Mouse (Mus musculus) gastrocnemius, adult 2 months (tissue): Measurements from ENCODE around the gene Tet2. TPM values are rescaled to one million over a fixed set of nuclear protein-coding genes. Genes with fewer than 3 reads are reported as not detected.
A peak's percentile ranks its signal among the peaks of the same experiment; 100 is the strongest.
"Not testable (repeated sequence)": the region's sequence is repeated elsewhere in the genome, so short reads cannot be mapped to it uniquely, and the experiment has no call there.

Experiments used
- DNase-seq: peaks from one replicate; pipeline ENCODE4 v3.0.0; 2022
- H3K27ac ChIP-seq: fragments of 200-600 bp; 2 replicates; pipeline ENCODE4 v1.8.1; 2022; ENCODE audit warnings: mild to moderate bottlenecking
- H3K4me3 ChIP-seq: fragments of 200-600 bp; 2 replicates; pipeline ENCODE4 v1.8.1; 2022; ENCODE audit warnings: mild to moderate bottlenecking, moderate library complexity
- CTCF ChIP-seq: fragments of 200-600 bp; IDR thresholded peaks from 2 replicates; pipeline ENCODE4 v1.8.1; 2022; ENCODE audit warnings: antibody characterized with exemption, mild to moderate bottlenecking, moderate library complexity
- intact Hi-C: fragments of 180-260 bp; cut with DNase I; formaldehyde crosslinking; loops from one replicate; pipeline ENCODE4 v1.15.1; 2025
- total RNA-seq, 2 experiments: library from RNA; stranded (reverse); gene quantifications; 2 replicates each; pipeline ENCODE4 v1.2.3; 2021

Tet2 gene
- total RNA-seq, 2 experiments from 2014 or later: 16.4 to 29.2 TPM

DNA sequence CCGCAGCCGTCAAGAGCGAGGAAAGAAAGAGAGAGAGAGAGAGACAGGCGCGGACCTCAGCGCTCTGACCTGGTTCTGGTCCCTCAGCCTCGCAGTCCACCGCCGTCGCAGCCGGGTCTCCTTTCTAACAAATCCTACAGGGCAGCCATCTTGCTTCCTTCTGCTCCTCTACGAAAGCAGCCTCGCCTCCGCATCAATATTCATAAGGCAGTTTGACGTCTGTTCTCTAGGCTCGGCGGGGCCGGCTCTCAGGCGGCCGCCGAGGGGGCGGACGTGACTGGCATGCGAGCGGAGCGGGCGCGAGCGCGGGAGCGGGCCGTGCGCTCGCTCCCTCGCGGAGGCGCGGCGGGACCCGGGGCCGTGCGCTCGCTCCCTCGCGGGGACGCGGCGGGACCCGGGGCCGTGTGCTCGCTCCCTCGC is 798 bp downstream of the Tet2 start:
- Histone ChIP-seq H3K4me3 (peak overlapping the region; percentile 89), H3K27ac (peak overlapping the region; percentile 97)
- peak; percentile 88 for DNase-seq
- intact Hi-C loops: loop anchor here (2.0 to 5.0 kb wide), 3 partner anchors 57 to 207 kb away; no protein-coding TSS in a partner anchor
- no peak for TF ChIP-seq CTCF

DNA sequence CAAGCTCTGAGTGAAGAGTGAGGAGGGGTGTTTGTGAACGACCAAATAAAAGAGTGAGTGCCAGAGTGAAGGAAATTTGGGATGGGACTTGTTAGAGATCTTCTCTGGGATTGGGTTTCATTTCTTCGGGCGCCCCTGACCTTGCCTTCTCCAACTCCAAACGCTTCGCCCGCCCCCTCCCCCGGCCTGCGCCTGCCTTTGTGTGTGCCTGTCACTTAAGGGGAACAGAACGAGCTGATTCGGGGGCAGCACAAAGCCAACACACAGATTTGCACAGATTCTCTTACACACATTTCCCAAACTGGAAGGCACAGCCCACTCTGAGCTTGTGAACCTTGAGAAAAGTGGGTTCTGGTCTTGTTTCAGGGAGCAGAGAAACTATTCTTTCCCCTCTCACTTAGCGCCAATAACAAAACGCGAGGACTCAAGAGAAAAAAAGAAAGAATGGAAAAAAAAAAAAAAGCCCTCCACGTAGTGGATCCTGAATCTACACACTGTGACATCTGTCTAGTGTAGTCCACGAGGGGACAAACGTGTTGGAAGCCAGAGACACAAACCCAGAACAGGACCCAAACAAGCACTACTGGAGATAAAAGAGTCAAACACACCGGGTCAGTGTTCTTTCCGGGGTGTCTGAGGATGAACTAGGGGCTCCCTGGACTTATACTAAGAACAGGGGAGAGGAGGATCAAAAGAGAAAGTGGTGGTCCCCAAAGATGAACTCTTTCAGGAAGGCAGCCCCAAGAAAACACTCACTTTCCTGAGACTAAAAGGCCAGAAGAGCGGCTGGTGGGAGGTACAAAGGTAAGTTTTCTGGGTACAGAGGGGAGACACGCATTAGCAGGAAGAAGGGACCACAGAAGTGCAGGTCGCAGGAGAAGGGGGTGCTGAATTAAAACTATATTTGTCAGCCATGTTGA is 1.6 kb downstream of the Tet2 start:
- peak overlapping the region; percentile 97 for H3K27ac ChIP-seq
- DNase-seq: peak; percentile 53
- peak overlapping the region; percentile 89 for H3K4me3 ChIP-seq
- intact Hi-C loops: loop anchor here (2.0 to 5.0 kb wide), 3 partner anchors 56 to 206 kb away; no protein-coding TSS in a partner anchor
- no peak for TF ChIP-seq CTCF

DNA sequence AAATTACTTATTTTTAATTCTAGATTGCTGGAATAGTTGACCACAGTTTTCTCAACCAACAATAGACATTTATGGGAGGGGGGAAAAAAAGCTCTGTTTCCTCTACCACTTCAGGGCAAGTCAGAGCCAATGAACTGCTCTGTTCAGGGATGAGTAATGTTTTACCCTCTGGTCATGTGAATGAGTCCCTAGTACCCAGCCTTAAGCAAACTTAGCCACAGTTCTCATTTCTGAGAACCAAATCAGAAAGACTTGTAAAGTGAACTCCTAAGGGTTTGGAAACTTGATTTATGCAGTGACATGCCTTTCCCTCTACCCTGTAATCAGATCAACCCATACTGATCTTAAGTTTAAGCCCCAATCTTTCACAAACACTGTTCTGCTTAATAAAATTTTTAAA is 2.9 kb downstream of the Tet2 start:
- H3K27ac ChIP-seq: no peak overlapping the region
- no peak for DNase-seq
- intact Hi-C loops: loop anchor here (5.0 kb wide), 2 partner anchors 55 to 205 kb away; no protein-coding TSS in a partner anchor
- no peak for TF ChIP-seq CTCF
- H3K4me3 ChIP-seq: peak overlapping the region; percentile 89

DNA sequence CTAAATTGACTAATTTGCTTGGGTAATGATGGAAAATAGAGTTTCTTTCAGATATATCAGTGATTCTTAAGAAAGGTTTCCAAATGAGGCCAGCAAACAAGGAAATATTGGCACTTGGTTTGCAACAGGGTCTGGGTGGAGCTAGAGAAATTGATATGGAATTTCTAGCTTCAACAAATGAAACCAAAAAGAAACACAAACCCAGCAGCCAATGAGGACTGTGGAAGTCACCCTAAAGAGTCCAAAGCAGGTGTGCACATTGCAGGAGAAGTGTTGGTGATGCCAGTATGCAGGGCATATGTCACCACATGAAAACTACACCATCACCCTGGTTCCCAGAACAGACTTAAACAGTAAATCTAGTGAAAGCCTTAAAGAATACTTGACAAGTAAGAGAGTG is 3.9 kb downstream of the Tet2 start:
- no peak for DNase-seq
- Histone ChIP-seq H3K27ac (no peak overlapping the region), H3K4me3 (no peak overlapping the region)
- intact Hi-C loops: loop anchor here (5.0 kb wide), 2 partner anchors 54 to 204 kb away; no protein-coding TSS in a partner anchor
- TF ChIP-seq CTCF: no peak

DNA sequence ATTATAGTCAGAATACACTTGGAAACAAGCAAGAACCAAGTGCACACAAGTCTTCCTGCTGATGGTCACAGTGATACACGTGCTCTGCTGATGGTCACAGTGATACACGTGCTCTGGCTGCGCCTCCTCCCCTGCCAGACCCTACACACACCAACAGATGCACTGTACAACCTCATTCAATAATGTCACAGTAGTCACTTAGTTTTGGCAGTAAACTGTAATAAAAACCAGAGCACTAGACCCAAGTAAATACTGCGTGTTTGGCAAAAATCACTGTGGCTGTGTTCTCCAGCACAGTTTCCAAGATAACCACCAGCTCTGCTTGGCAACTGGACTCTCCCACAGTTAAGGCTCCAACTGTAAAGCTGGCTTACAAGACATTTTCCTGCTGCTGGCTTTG is 4.9 kb downstream of the Tet2 start:
- no peak for DNase-seq
- peak overlapping the region; percentile 20; the same call in 1 of the 2 replicates for H3K27ac ChIP-seq
- intact Hi-C loops: loop anchor here (5.0 kb wide), 2 partner anchors 53 to 203 kb away; no protein-coding TSS in a partner anchor
- no peak overlapping the region for H3K4me3 ChIP-seq
- TF ChIP-seq CTCF: no peak

DNA sequence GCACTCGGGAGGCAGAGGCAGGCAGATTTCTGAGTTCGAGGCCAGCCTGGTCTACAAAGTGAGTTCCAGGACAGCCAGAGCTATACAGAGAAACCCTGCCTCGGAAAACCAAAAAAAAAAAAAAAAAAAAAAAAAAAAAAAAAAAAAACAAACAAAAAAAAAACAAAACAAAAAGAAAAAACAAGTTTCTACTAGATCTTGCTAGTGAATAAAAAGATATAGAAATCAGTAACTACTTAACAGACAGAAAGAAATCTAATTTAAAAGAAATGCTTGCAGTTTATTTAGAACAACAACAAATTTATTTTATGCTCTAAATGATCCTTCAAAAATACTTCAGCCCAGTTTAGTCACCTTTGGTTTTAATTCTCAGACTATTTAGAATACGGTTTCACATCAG is 6.4 kb downstream of the Tet2 start:
- H3K4me3 ChIP-seq, intact Hi-C loops, DNase-seq, H3K27ac ChIP-seq: not testable (repeated sequence)

DNA sequence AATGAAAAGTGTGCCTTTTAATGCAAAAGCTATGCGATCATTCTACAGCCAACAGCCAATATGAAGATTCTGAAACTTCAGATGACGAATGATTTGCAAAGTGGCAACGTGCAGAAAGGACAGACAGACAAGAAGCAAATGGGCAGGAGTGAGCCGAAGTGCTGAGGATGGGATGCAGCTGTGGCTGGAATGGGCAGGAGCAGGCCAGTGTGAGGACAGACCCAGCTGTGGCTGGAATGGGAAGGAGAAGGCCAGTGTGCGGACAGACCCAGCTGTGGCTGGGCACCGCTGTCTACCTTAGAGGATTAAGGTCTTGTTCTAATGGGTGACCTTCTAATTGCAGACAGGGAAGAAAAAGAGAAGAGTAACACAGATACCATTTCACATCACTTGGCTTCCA is 9.3 kb downstream of the Tet2 start:
- intact Hi-C loops: no loop called here
- no peak for TF ChIP-seq CTCF
- no peak for DNase-seq
- Histone ChIP-seq H3K27ac (no peak overlapping the region), H3K4me3 (no peak overlapping the region)

DNA sequence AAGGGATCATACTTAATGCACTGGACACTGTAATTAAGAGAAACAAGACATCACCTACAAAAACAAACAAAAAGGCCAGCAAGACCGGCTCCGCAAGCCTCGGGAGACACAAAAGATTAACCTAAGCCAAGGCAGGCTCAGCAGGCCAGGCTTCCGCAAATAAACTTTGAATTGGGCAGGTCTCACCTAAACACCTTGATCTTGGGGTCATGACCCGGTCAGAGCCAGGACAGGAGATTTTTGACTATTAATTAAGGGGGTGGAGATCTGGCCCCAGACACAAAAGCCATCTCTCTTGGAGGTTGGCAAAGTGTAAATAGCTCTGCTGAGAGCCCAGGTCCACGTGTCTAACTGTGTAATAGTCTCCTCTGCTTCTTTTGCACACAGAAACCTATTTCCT is 10.9 kb downstream of the Tet2 start:
- intact Hi-C loops: no loop called here
- no peak overlapping the region for H3K4me3 ChIP-seq
- TF ChIP-seq CTCF: no peak
- DNase-seq: no peak
- H3K27ac ChIP-seq: peak overlapping the region; percentile 2

DNA sequence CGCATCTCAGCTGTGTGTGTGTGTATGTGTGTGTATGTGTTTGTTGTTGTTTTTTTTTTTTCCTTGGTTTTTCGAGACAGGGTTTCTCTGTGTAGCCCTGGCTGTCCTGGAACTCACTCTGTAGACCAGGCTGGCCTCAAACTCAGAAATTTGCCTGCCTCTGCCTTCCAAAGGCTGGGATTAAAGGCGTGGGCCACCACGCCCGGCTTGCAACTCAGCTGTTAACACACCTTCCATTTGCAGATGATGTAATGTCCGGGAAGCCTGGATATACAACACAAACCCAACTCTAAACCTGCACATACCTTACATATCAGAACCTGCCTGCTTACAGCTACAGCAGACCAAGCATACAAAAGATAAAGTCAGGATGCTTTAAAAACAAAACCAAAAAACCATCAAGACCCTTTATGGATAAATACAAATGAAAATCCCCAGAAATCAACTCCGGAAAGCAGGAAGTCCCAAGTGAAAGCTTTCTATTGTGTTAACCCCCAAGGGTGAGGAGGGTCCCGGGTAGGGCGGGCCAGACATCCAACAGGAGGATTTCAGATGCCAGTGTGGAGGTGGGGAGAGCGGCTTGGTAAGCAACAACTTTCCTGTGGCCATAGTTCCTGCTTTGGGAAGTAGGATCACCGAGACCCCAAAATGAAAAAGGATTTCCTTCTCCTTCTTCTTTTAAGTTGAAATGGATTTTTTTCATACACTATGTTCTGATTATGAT is 11.5 kb downstream of the Tet2 start:
- DNase-seq: no peak
- TF ChIP-seq CTCF: no peak
- intact Hi-C loops: no loop called here
- no peak overlapping the region for H3K4me3 ChIP-seq
- no peak overlapping the region; the same call in 1 of the 2 replicates for H3K27ac ChIP-seq

DNA sequence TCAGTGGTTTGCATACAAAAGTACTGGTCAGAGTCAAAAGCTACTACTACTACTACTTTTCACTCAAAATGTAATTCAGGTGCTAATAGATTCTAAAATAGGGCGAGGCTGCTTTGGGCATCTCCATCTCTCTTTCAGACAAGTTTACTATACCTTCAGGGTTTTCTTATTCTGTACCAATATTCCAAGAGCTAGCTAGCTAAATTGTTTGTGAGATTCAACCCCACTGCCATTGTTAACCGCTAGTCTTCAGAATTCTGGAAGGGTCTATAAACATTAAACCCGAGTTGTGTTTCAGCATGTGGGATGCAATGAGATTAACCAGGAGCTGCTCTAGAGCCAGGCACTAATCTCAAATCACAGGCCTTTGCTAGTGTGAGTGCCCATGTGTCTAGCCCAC is 12.1 kb downstream of the Tet2 start:
- no peak for TF ChIP-seq CTCF
- no peak for DNase-seq
- intact Hi-C loops: no loop called here
- no peak overlapping the region for H3K27ac ChIP-seq
- H3K4me3 ChIP-seq: no peak overlapping the region

DNA sequence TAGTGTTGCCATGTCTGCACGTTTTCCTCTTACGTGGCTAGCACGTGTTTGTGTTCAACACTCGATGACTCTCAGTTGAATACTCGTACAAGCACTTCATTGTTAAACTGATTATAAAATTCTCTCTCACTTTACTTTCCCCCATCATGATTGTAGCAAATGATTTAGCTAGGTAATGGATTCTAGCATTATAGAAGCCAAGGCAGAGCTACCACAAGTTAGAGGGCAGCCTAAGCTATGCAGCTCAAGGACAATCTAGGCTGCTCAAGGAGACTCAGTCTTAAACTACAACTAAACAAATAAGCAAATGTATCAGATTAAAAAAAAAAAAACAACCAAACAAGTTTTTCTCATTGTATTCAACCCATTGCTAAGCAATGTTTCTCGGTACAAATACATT is 12.7 kb downstream of the Tet2 start:
- no peak overlapping the region for H3K4me3 ChIP-seq
- TF ChIP-seq CTCF: no peak
- no peak for DNase-seq
- no peak overlapping the region for H3K27ac ChIP-seq
- intact Hi-C loops: no loop called here

DNA sequence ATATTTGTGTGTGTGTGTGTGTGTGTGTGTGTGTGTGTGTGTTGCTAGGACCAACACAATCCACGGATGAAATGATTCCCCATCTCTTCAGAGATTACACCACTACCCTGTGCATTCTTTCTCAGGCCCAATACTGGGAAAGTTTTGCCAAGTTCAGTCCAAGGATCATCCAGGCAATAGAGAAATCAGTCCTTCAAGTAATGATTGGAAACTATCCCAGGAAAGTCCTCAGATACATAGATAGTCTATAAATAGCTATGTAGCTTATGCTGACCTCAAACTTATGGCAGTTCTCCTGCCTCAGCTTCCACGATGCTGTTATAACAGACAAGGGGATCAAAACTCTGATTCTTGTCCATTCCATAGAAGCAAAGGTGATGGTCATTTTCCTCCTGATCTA is 13.8 kb downstream of the Tet2 start:
- no peak for DNase-seq
- intact Hi-C loops: no loop called here
- Histone ChIP-seq H3K4me3 (no peak overlapping the region), H3K27ac (no peak overlapping the region)
- TF ChIP-seq CTCF: no peak

DNA sequence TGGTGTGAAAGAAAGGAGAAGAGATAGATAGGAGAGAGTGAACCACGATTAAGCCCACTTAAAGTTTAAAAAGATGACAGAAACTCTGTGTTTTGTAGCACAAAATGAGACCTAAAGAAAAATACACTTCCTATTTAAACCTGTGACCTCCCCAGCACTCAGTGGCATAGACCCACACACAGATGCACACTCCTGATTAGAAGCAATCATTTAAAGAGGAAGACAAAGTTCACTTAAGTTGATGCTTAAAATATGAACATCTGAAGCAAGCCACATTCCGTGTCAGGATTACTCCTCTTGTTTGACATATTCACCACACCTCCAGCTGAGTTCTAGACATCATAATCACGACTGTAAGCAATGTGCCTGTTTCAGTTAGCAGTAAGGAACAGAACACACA is 14.3 kb downstream of the Tet2 start:
- intact Hi-C loops: no loop called here
- H3K4me3 ChIP-seq: no peak overlapping the region
- no peak for TF ChIP-seq CTCF
- no peak for DNase-seq
- H3K27ac ChIP-seq: no peak overlapping the region
